Mouse (Mus musculus) limb, embryonic 12.5 days (tissue): ENCODE data around the gene Fcgrt. TPM values are rescaled to one million over a fixed set of nuclear protein-coding genes. Genes with fewer than 3 reads are reported as not detected.

Source experiments
- ATAC-seq: fragments of 200-750 bp; cut with Nextera tagmentation; 2 replicates; pipeline ENCODE4 v1.8.0; 2017; ENCODE audit warnings: low read depth, moderate TSS enrichment; ENCODE audit not compliant: insufficient number of reproducible peaks, insufficient read depth, low FRiP score, low TSS enrichment
- H3K27ac ChIP-seq: fragments of 300-500 bp; sonication (generic); 2 replicates; pipeline ENCODE4 v1.5.1; 2016; ENCODE audit warnings: mild to moderate bottlenecking, moderate library complexity
- H3K27me3 ChIP-seq: fragments of 300-500 bp; sonication (generic); 2 replicates; pipeline ENCODE4 v1.6.1; 2016; ENCODE audit warnings: mild to moderate bottlenecking, moderate library complexity
- H3K36me3 ChIP-seq: fragments of 300-500 bp; sonication (generic); 2 replicates; pipeline ENCODE4 v1.6.1; 2016; ENCODE audit warnings: mild to moderate bottlenecking, moderate library complexity
- H3K4me1 ChIP-seq: fragments of 300-500 bp; sonication (generic); replicated peaks from 2 replicates; pipeline ENCODE4 v1.6.1; 2016
- H3K4me2 ChIP-seq: fragments of 300-500 bp; sonication (generic); 2 replicates; pipeline ENCODE4 v1.6.1; 2016; ENCODE audit warnings: mild to moderate bottlenecking, moderate library complexity
- H3K4me3 ChIP-seq: fragments of 300-500 bp; sonication (generic); replicated peaks from 2 replicates; pipeline ENCODE4 v1.5.1; 2016; ENCODE audit warnings: mild to moderate bottlenecking
- H3K9ac ChIP-seq: fragments of 300-500 bp; sonication (generic); replicated peaks from 2 replicates; pipeline ENCODE4 v1.6.1; 2016; ENCODE audit warnings: mild to moderate bottlenecking, moderate library complexity
- H3K9me3 ChIP-seq: fragments of 300-500 bp; sonication (generic); 2 replicates; pipeline ENCODE4 v1.6.1; 2016; ENCODE audit warnings: mild to moderate bottlenecking, moderate library complexity
- WGBS: fragments of 180-500 bp; shearing (Covaris S2); methylation state at CpG from one replicate; pipeline ENCODE4 v1.1.7; 2016; 5-methylcytosine and 5-hydroxymethylcytosine counted together
- polyA plus RNA-seq: library from polyadenylated mRNA; unstranded; fragments of >200 nt; fragmentation: Nextera tagmentation; extraction: Ambion mirVana; gene quantifications from 2 replicates; pipeline ENCODE4 v1.2.1, GENCODE M21; 2016

Fcgrt gene
- polyA plus RNA-seq, 1 experiment from 2014 or later: 12.3 TPM

DNA sequence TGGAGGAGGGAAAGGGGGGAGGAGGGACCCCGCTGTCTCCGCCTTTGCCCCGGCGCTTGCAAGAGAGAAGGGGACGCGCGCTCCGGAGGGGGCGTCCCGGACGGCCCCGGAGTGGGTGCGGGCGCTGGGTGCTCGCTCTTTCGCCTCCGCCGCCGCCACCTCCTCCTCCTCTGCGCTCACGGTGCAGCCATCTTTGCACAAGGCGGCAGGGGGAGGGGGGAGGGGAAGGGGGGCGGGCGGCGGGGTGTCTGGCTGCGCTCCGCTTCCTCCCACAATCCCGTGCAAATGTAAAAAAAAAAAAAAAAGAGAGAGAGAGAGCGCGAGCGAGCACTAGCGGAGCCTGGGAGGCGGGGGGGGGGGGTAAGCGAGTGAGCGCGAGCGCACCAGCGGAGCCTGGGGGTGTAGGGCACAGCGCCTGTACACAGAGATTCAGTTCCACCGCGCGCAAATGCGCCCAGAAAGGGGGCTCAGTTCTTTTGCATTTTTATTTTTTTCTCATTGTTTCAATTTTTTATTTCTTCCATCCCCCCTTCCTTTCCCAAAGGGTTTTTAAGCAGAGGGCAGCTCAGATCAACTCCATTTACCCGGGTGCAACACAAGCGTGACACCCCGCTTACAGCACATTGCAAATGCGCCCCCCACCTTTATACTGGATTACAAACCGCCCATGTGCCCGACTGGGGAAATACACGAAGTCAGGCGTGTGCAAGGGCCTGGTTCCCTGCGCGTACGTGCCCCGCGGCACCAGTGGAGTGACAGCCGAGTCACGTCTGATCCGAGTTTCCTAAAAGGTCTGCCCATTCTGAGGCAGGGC lies 50.3 kb downstream of the Fcgrt start:
- ATAC-seq: peak; percentile 44
- WGBS: 0% methylated on average over 29 of the region's 59 CpGs
- Histone ChIP-seq H3K4me3 (peak overlapping the region; percentile 86), H3K36me3 (peaks cover 28% of the 10 kb centered on the region), H3K9ac (peak overlapping the region; percentile 92), H3K9me3 (no peaks in the 10 kb centered on the region), H3K27ac (peak overlapping the region; percentile 99), H3K4me2 (peak overlapping the region; percentile 97), H3K27me3 (no peaks in the 10 kb centered on the region), H3K4me1 (peaks cover 21% of the 10 kb centered on the region)

DNA sequence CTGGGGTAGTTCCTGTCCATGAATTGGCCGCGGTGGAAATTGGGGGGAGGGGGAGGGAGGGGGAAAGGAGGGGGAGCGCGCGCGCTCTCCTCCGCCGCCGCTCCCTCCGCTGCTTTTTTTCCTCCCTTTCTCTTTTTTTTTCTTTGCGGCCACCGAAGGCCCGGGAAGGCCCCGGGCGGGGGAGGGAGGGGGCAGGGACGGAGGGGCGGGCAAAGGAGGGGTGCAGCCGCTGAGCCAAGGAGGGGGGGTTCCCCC lies 50.9 kb downstream of the Fcgrt start, which contains the start of gene Prr12:
Prr12 (minus strand) TSS at position 20 of the 255 bp plus-strand sequence.
- peak within 1 kb of the TSS; percentile 86 for H3K4me3 ChIP-seq
- peak within 1 kb of the TSS; percentile 97 for H3K4me2 ChIP-seq
- ATAC-seq: no peak
- H3K27ac ChIP-seq: peak within 1 kb of the TSS; percentile 99
- WGBS: 3% methylated on average over 5 of the region's 18 CpGs
- peaks cover 21% of the 10 kb centered on the region for H3K4me1 ChIP-seq
- no peaks in the 10 kb centered on the region for H3K27me3 ChIP-seq
- H3K9me3 ChIP-seq: no peaks in the 10 kb centered on the region
- peaks cover 31% of the 10 kb centered on the region for H3K36me3 ChIP-seq
- peak within 1 kb of the TSS; percentile 92 for H3K9ac ChIP-seq

DNA sequence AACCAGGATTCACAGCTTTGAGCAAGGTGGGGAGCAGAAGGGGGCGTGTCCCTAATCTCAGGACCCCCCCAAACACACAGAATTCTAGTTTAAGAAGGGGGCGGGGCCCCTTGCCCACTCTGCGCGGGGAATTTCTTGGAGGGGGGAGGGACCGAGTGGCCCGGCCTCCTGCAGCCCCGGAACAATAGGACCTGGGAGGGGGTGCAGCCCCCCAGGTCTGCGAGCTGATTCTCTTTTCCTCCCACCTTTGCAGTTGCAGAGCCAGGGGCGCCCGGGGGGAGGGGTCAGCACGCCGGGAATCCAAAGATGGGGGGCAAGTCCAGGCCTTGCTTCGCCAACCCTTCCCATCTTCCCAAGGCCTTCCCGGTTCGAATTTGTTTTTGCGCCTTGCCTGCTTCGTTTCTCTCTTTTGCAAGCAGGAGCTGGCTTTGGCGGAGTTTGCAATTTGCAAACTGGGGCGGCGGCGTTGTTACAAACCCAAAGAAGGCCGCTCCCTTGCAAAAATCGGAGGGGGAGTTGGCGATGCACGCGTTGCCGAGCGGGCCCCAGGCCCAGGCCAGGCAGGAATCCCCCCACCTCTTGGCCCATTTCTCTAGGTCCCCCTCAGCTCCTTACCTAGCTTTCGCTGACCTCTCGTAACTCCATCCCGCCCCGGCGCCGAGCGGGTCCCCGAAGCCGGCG lies 51.3 kb downstream of the Fcgrt start:
- peaks cover 36% of the 10 kb centered on the region for H3K36me3 ChIP-seq
- H3K4me2 ChIP-seq: peak overlapping the region; percentile 97
- peak overlapping the region; percentile 92 for H3K9ac ChIP-seq
- ATAC-seq: no peak
- peak overlapping the region; percentile 86 for H3K4me3 ChIP-seq
- no peaks in the 10 kb centered on the region for H3K27me3 ChIP-seq
- peaks cover 21% of the 10 kb centered on the region for H3K4me1 ChIP-seq
- WGBS: 2% methylated on average over 38 of the region's 38 CpGs
- H3K27ac ChIP-seq: peak overlapping the region; percentile 99
- H3K9me3 ChIP-seq: no peaks in the 10 kb centered on the region

DNA sequence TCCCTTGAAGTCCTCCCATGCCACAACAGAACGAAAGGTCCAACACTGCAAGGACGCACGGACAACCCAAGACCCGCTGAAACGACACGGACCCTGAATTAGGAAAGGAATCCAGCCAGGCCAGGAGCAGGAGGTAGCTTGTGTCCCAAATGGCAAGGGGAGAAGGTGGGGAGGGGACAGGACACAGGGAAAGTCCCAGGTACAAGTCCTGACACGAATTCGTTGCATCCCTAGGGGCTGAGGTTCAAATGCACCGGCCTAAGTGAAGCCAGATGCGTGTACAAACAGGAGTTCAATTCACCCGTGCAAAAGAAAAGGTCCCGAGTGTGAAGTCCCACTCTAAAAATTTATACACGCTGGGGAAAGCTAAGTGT lies 52.1 kb downstream of the Fcgrt start:
- Histone ChIP-seq H3K27me3 (no peaks in the 10 kb centered on the region), H3K4me3 (peak overlapping the region; percentile 86), H3K36me3 (peaks cover 43% of the 10 kb centered on the region), H3K9ac (peak overlapping the region; percentile 92), H3K27ac (peak overlapping the region; percentile 99), H3K9me3 (no peaks in the 10 kb centered on the region), H3K4me2 (peak overlapping the region; percentile 97), H3K4me1 (peaks cover 23% of the 10 kb centered on the region)
- no peak for ATAC-seq
- 2% methylated on average over 13 of the region's 13 CpGs for WGBS

DNA sequence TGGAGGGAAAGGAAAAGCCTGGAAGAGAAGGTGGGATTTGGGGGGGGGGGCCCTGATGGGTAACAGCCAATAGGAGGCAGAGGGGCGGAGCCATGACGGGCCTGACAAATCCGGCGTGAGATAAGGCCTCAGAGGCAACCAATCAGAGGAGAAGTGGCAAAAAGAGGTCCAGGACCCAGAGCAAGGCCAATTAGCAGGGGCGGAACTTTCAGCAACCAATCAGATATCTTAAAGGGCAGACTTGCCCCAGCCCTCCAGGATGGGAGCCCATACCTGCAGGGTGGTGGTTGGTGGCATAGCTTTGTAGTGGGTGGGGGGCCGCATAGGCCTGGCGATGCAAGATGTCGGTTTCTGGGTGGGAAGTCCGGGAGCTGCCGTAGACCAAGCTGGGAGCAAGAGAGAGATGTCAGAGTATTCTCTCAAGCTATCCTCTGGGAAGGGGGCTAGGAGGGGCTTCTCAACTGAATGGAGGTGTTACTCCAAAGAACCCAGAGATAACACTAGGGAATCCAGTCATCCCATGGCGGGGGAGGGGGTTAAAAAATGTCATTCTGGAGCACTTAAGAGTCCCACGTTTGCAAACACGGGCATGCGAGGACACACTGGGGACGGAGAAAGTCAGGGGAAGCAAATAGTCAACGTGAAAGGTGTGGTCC lies 52.6 kb downstream of the Fcgrt start:
- H3K27me3 ChIP-seq: no peaks in the 10 kb centered on the region
- 3% methylated on average over 15 of the region's 16 CpGs for WGBS
- peak overlapping the region; percentile 92 for H3K9ac ChIP-seq
- H3K4me1 ChIP-seq: peaks cover 23% of the 10 kb centered on the region
- H3K36me3 ChIP-seq: peaks cover 48% of the 10 kb centered on the region
- no peaks in the 10 kb centered on the region for H3K9me3 ChIP-seq
- ATAC-seq: no peak
- H3K27ac ChIP-seq: peak overlapping the region; percentile 99
- H3K4me2 ChIP-seq: peak overlapping the region; percentile 97
- H3K4me3 ChIP-seq: peak overlapping the region; percentile 86

DNA sequence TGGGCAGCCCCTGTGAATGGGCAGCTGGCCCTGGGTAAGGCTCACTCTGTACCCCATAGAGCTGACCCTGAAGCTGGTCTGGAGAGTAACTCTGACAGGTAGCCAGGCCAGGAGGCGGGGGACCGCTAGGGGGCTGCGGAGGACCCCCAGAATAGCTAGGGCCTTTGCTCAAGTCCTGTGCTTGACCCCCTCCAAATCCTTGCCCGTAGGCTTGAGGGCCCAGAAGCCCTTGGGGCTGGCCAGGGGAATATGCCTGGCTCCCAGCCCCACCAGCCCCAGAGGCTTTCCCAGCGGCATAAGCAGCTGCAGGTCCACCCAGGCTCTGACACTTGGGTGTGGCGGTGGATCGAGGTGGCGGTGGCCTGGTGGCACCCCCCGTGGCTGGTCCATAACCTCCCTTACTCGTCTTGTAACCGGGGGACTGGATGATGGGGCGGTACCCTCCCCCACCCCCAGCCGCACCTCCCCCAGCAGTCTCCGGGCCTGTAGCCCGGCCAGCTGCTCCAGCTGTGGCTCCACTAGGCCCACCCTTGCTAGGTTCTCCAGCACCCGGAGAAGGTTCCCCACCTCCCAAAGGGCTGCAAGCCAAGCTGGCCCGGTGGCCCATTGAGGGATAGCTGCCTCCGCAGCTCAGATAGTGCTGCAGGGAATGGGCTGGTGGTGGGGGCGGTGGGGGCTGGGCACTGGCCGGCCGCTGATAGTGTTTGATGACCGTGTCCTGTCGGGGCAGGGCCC lies 54.6 kb downstream of the Fcgrt start:
- WGBS: 97% methylated on average over 23 of the region's 23 CpGs
- Histone ChIP-seq H3K9ac (no peak overlapping the region), H3K4me1 (peaks cover 20% of the 10 kb centered on the region), H3K4me2 (no peak overlapping the region), H3K27ac (no peak overlapping the region), H3K9me3 (no peaks in the 10 kb centered on the region), H3K36me3 (peaks cover 68% of the 10 kb centered on the region), H3K27me3 (no peaks in the 10 kb centered on the region), H3K4me3 (0 out of 2 replicates have a peak overlapping the region, but pooled peaks have one; percentile 3)
- ATAC-seq: no peak

DNA sequence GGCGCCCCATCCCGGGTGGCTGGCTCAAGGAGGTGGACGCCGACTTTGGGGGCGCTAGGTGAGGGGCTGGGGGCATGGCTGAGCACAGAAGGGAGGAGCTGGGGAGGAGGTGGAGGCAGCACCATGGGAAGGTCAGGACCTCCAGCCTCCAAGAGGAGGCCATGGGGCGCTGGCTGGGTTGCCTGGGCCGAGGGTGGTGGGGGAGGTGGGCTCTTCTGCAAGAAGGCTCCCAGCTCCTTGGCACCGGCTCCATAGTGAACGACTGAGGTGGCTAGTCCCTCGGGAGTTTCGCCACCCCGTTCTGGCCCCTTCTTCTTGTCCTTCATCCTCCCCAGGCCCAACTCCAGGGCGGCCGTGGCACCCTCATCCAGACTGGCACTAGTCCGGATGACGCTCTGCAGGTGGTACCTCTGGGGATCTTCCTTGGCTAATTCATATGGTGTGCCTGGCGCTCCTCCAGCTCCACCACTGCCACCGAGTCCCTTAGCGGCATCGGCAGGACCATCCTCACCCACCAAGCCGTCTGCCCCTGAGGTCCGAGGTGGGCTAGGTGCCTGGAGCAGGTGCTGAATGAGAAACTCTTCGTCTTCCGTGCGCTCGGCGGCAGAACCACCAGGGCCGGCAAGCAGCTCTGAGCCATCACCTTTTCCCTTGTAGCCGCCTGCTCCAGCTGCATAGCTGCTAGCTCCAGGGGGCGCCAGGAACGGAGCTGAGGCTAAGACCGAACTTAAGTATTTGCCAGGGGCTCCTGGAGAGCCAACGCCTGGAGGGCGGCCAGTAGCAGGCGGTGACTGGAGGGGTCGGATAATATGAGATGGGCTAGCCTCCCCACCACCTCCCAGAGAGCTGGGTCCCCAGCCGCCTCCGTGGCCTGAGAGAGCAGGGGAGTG lies 55.4 kb downstream of the Fcgrt start:
- Histone ChIP-seq H3K4me1 (peaks cover 20% of the 10 kb centered on the region), H3K4me3 (no peak overlapping the region), H3K27me3 (no peaks in the 10 kb centered on the region), H3K4me2 (no peak overlapping the region), H3K9me3 (no peaks in the 10 kb centered on the region), H3K27ac (no peak overlapping the region), H3K36me3 (peaks cover 77% of the 10 kb centered on the region), H3K9ac (no peak overlapping the region)
- 94% methylated on average over 38 of the region's 38 CpGs for WGBS
- ATAC-seq: no peak

DNA sequence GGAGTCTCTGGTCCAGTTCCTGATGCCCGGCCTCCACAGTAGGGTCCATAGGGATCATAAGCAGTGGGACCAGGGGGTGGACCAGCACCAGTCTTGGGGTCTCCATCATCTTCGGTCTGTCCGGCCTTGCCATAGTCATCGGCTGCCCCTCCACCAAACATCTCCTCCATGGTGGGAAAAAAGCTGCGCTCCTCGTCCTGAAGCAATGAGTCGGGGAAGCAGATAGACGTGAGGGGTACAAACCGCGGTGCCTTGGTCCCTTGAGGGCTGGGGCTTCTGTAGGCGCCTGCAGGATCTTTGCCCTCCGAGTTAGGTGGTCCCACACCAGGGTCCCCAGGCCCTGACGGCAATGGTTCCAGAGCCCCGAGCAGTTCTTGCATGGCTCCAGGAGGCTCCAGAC lies 56.2 kb downstream of the Fcgrt start:
- peaks cover 84% of the 10 kb centered on the region for H3K36me3 ChIP-seq
- no peak overlapping the region for H3K9ac ChIP-seq
- H3K27ac ChIP-seq: no peak overlapping the region
- WGBS: 96% methylated on average over 14 of the region's 14 CpGs
- no peaks in the 10 kb centered on the region for H3K9me3 ChIP-seq
- ATAC-seq: no peak
- peaks cover 20% of the 10 kb centered on the region for H3K4me1 ChIP-seq
- no peak overlapping the region for H3K4me2 ChIP-seq
- no peak overlapping the region for H3K4me3 ChIP-seq
- H3K27me3 ChIP-seq: no peaks in the 10 kb centered on the region

DNA sequence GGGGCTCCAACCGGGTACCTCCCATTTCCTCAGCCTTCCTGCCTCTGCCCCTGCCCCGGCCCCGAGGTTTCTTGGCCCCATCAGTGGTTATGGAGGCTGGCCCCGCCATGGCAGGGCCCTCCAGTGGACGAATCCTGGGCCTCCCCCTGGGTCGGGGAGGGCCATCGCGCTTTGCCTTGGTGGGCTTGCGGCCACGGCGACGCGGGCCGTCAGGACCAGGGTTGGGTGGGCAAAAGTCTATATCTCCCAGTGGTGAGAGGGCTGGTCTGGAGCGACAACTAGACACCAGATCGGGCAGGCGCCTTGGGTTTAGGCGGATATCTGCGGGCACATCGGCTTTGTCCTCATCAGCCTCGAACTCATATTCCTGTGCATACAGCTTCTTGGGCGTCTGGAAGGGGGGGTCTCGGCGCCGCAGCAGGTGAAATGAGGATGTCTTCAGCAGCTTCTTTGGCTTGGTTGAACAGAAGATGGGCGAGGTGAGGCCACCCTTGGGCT lies 56.7 kb downstream of the Fcgrt start:
- Histone ChIP-seq H3K4me1 (peaks cover 20% of the 10 kb centered on the region), H3K4me3 (no peak overlapping the region), H3K9me3 (no peaks in the 10 kb centered on the region)

DNA sequence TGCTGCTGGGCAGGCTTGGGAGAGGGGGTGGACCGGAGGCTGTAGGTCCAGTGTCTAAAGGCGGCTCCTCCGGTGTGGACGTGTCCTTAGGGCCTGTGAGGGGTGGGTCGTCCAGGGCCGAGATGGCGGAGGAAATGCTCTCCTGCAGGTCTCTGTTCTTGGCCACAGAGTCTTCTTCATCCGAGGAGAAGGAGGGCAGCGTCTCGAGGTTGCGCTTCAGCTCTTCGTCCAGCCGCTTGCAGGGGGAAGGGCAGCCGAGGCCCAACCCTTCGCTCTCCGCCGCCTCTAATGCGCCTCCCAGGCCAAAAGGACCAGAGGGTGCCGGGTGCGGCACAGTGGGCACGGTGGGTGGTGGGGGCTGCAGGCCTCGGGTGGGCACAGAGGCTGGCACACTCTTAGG lies 57.9 kb downstream of the Fcgrt start:
- no peak overlapping the region for H3K4me3 ChIP-seq
- peaks cover 100% of the 10 kb centered on the region for H3K36me3 ChIP-seq
- no peak overlapping the region for H3K9ac ChIP-seq
- peaks cover 10% of the 10 kb centered on the region; the same call in 1 of the 2 replicates for H3K4me1 ChIP-seq
- no peak overlapping the region for H3K27ac ChIP-seq
- no peaks in the 10 kb centered on the region for H3K27me3 ChIP-seq
- no peak overlapping the region for H3K4me2 ChIP-seq
- ATAC-seq: no peak
- WGBS: 95% methylated on average over 22 of the region's 22 CpGs
- no peaks in the 10 kb centered on the region for H3K9me3 ChIP-seq

More for the DNA sequence above, 56.7 kb downstream of the Fcgrt start:
- H3K4me2 ChIP-seq: no peak overlapping the region
- WGBS: 95% methylated on average over 26 of the region's 26 CpGs
- no peak for ATAC-seq
- H3K36me3 ChIP-seq: peaks cover 90% of the 10 kb centered on the region
- H3K27me3 ChIP-seq: no peaks in the 10 kb centered on the region
- H3K27ac ChIP-seq: no peak overlapping the region
- no peak overlapping the region for H3K9ac ChIP-seq
